Mouse (Mus musculus): Measurements from ENCODE around the gene Mmab. TPM values are rescaled to one million over a fixed set of nuclear protein-coding genes. Genes with fewer than 3 reads are reported as not detected.
A peak's percentile ranks its signal among the peaks of the same experiment; 100 is the strongest.

The Mmab gene
- polyA plus RNA-seq (2012; rRNA removed), result 7.1 and 7.2 TPM in 2 replicates
- 9.1 and 9.5 TPM in 2 replicates for polyA plus RNA-seq (2014; fragmentation: Nextera tagmentation; extraction: Ambion mirVana)

- Histone ChIP-seq H3K36me3 (replicated peaks; ENCODE audit: control insufficient read depth, insufficient read depth, low read depth) (no peaks in the 10 kb centered on the region), H3K27me3 (ENCODE audit: control insufficient read depth, insufficient read depth, low read length) (no peaks in the 10 kb centered on the region), H3K27ac (no peak within 1 kb of the TSS; the same call in 1 of the 2 replicates), H3K4me2 (ENCODE audit: low read depth) (peak within 1 kb of the TSS; percentile 82), H3K9me3 (ENCODE audit: control insufficient read depth, low read length) (no peaks in the 10 kb centered on the region), H3K9ac (replicated peaks) (peak within 1 kb of the TSS; percentile 60), H3K4me3 (ENCODE audit: insufficient read depth in 1 of 2, low read depth in 2 of 2, low read length in 2 of 2) (peak within 1 kb of the TSS; percentile 75 to 84), H3K4me1 (replicated peaks; ENCODE audit: control insufficient read depth in 2 of 2, insufficient read depth in 2 of 2, low read length in 1 of 2) (peaks cover 0 to 10% of the 10 kb centered on the region in 2 experiments; a peak in 3 of 4 replicates)
- DNase-seq (ENCODE audit: low read depth in 3 of 3, low spot score in 3 of 3), result peak; percentile 96 to 97 (median 97)
- peak; percentile 97 for ATAC-seq (ENCODE audit: insufficient read depth)
- no peak for TF ChIP-seq CTCF (IDR thresholded peaks at IDR 0.05; ENCODE audit: low read depth)
- peak; percentile 27; the same call in 1 of the 2 replicates for TF ChIP-seq EP300 (IDR thresholded peaks at IDR 0.05; ENCODE audit: low read depth)
- WGBS (ENCODE audit: insufficient replicate concordance), result 1% methylated on average over 43 of the region's 43 CpGs
Observed at GRCm38 (mm10) chr5:114443566-114444367, at the start of gene Mmab, which contains the start of gene Mvk. Mmab (minus strand) TSS chr5:114444060. Mvk (plus strand) TSS chr5:114444269.

DNA sequence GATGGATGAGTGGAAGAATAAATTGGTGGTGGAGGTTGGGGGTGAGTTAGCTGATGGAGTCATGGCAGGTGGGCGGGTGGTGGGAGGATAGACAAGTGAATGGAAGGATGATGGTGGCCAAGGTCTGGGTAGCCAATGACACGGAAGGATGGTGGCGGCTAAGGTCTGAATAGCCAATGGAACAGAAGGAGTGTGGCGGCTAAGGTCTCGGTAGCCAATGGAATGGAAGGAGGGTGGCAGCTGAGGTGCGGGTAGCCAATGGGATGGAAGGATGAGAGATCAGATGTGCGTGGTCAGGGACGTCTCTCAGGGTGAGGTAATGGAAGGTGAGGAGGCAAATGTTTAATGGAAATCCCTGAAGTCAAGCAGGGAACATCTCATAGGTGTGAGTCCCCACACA, 46.4 kb upstream of the Mmab start:
- DNase-seq (ENCODE audit: low read depth in 3 of 3, low spot score in 3 of 3), result no peak
- Histone ChIP-seq H3K9me3 (ENCODE audit: control insufficient read depth, low read length) (no peaks in the 10 kb centered on the region), H3K36me3 (replicated peaks; ENCODE audit: control insufficient read depth, insufficient read depth, low read depth) (no peaks in the 10 kb centered on the region), H3K4me1 (replicated peaks; ENCODE audit: control insufficient read depth in 2 of 2, insufficient read depth in 2 of 2, low read length in 1 of 2) (no peaks in the 10 kb centered on the region), H3K27me3 (ENCODE audit: control insufficient read depth, insufficient read depth, low read length) (no peaks in the 10 kb centered on the region), H3K4me3 (ENCODE audit: insufficient read depth in 1 of 2, low read depth in 2 of 2, low read length in 2 of 2) (no peak overlapping the region), H3K27ac (no peak overlapping the region), H3K9ac (replicated peaks) (no peak overlapping the region), H3K4me2 (ENCODE audit: low read depth) (no peak overlapping the region)
- ATAC-seq (ENCODE audit: insufficient read depth), result no peak
- TF ChIP-seq EP300 (IDR thresholded peaks at IDR 0.05; ENCODE audit: low read depth) (no peak), CTCF (IDR thresholded peaks at IDR 0.05; ENCODE audit: low read depth) (no peak)
- 82% methylated on average over 8 of the region's 8 CpGs for WGBS (ENCODE audit: insufficient replicate concordance)

DNA sequence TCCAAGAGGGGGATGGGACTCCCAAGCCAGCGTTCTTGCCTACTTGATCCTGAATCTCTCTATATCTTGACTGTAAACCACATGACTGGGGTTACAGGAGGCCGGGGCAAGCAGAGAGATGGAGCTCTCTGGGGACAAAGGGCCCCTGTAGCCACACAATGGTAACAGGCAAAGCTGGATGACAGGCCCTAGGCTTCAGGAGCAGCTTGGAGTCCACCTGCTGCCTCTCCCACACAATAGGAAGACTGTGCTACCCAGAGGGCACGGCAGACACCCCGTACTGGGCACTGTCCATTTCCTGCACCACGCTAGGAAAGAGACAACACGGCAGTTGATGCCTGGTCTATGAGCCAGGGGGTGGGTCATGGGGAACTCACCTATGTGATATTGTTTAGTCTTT, 45.7 kb upstream of the Mmab start:
- no peaks in the 10 kb centered on the region for H3K9me3 ChIP-seq (ENCODE audit: control insufficient read depth, low read length)
- ATAC-seq (ENCODE audit: insufficient read depth) (no peak), DNase-seq (ENCODE audit: low read depth in 3 of 3, low spot score in 3 of 3) (no peak)
- H3K4me1 ChIP-seq (replicated peaks; ENCODE audit: control insufficient read depth in 2 of 2, insufficient read depth in 2 of 2, low read length in 1 of 2), result no peaks in the 10 kb centered on the region
- H3K36me3 ChIP-seq (replicated peaks; ENCODE audit: control insufficient read depth, insufficient read depth, low read depth), result no peaks in the 10 kb centered on the region
- no peaks in the 10 kb centered on the region for H3K27me3 ChIP-seq (ENCODE audit: control insufficient read depth, insufficient read depth, low read length)
- no peak overlapping the region for H3K9ac ChIP-seq (replicated peaks)
- H3K27ac ChIP-seq, result no peak overlapping the region
- H3K4me2 ChIP-seq (ENCODE audit: low read depth), result no peak overlapping the region
- no peak overlapping the region for H3K4me3 ChIP-seq (ENCODE audit: insufficient read depth in 1 of 2, low read depth in 2 of 2, low read length in 2 of 2)
- TF ChIP-seq CTCF (IDR thresholded peaks at IDR 0.05; ENCODE audit: low read depth), result no peak
- TF ChIP-seq EP300 (IDR thresholded peaks at IDR 0.05; ENCODE audit: low read depth), result no peak
- 63% methylated on average over 6 of the region's 6 CpGs for WGBS (ENCODE audit: insufficient replicate concordance)

- no peaks in the 10 kb centered on the region for H3K27me3 ChIP-seq (ENCODE audit: control insufficient read depth, insufficient read depth, low read length)
- no peak overlapping the region for H3K9ac ChIP-seq (replicated peaks)
- no peak overlapping the region for H3K4me3 ChIP-seq (ENCODE audit: insufficient read depth in 1 of 2, low read depth in 2 of 2, low read length in 2 of 2)
- no peak overlapping the region for H3K27ac ChIP-seq
- WGBS (ENCODE audit: insufficient replicate concordance), result 67% methylated on average over 14 of the region's 14 CpGs
- no peak overlapping the region for H3K4me2 ChIP-seq (ENCODE audit: low read depth)
- DNase-seq (ENCODE audit: low read depth in 3 of 3, low spot score in 3 of 3) (no peak), ATAC-seq (ENCODE audit: insufficient read depth) (no peak)
- H3K4me1 ChIP-seq (replicated peaks; ENCODE audit: control insufficient read depth in 2 of 2, insufficient read depth in 2 of 2, low read length in 1 of 2), result no peaks in the 10 kb centered on the region
- H3K36me3 ChIP-seq (replicated peaks; ENCODE audit: control insufficient read depth, insufficient read depth, low read depth), result no peaks in the 10 kb centered on the region
- H3K9me3 ChIP-seq (ENCODE audit: control insufficient read depth, low read length), result no peaks in the 10 kb centered on the region
- TF ChIP-seq EP300 (IDR thresholded peaks at IDR 0.05; ENCODE audit: low read depth) (no peak), CTCF (IDR thresholded peaks at IDR 0.05; ENCODE audit: low read depth) (no peak)
Observed at GRCm38 (mm10) chr5:114485685-114486084, 41.8 kb upstream of the Mmab start.

DNA sequence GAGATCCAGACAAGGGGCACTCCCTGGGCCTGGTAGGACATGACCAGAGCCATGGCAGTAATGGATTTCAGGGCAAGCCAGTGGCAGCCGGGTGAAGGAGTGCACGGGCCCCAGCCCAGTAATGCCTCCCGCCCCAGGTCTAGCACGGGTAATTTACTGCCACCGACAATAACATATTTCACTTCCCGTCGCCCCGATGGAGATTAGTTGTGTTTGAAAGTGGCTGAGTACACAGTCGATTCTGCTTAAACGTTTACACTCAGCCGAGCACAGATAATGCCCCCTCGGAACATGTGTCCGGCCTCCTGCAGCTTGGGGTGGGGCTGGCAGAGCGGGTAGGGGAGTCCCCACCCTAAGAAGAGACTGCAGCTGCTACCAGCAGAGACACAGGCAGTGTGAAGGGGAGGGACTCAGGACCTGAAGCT, 38.7 kb upstream of the Mmab start:
- Histone ChIP-seq H3K36me3 (replicated peaks; ENCODE audit: control insufficient read depth, insufficient read depth, low read depth) (no peaks in the 10 kb centered on the region), H3K27me3 (ENCODE audit: control insufficient read depth, insufficient read depth, low read length) (no peaks in the 10 kb centered on the region), H3K4me2 (ENCODE audit: low read depth) (no peak overlapping the region), H3K9ac (replicated peaks) (no peak overlapping the region), H3K4me1 (replicated peaks; ENCODE audit: control insufficient read depth in 2 of 2, insufficient read depth in 2 of 2, low read length in 1 of 2) (no peaks in the 10 kb centered on the region), H3K9me3 (ENCODE audit: control insufficient read depth, low read length) (no peaks in the 10 kb centered on the region), H3K4me3 (ENCODE audit: insufficient read depth in 1 of 2, low read depth in 2 of 2, low read length in 2 of 2) (no peak overlapping the region), H3K27ac (no peak overlapping the region)
- DNase-seq (ENCODE audit: low read depth in 3 of 3, low spot score in 3 of 3), result no peak
- no peak for TF ChIP-seq CTCF (IDR thresholded peaks at IDR 0.05; ENCODE audit: low read depth)
- WGBS (ENCODE audit: insufficient replicate concordance), result 16% methylated on average over 14 of the region's 14 CpGs
- no peak for ATAC-seq (ENCODE audit: insufficient read depth)
